Mouse (Mus musculus): ENCODE results near the gene Uxs1. TPM values are rescaled to one million over a fixed set of nuclear protein-coding genes. Genes with fewer than 3 reads are reported as not detected.

Uxs1 gene
- polyA plus RNA-seq, 1 experiment from 2014 or later = 29.2 TPM

DNA sequence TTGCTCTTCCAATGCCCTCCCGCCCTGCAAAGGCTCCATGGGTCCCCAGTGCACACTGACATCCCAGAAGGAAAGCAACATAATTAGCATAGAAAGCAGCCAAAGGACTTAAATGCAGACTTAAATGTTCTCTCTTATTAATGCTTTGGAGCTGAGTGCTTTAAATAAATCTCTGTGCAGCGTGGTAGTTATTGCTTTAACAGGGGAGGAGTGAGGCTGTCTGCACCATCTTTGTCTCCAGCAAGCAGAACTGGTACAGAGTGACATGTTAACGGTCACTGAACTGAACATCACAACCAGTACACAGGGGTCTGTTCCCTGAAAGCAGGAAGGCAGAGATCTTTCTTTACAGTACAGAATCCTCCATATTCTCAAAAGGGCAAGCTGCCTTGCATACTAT lies 29.6 kb downstream of the Uxs1 start:
- 87% methylated on average over 3 of the region's 3 CpGs for WGBS
- Histone ChIP-seq H3K36me3 (peaks cover 3% of the 10 kb centered on the region; the same call in 1 of the 2 replicates), H3K9ac (no peak overlapping the region), H3K4me2 (no peak overlapping the region), H3K4me1 (no peaks in the 10 kb centered on the region), H3K27ac (no peak overlapping the region), H3K27me3 (no peaks in the 10 kb centered on the region), H3K9me3 (no peaks in the 10 kb centered on the region), H3K4me3 (no peak overlapping the region)
- ATAC-seq (ENCODE audit: borderline replicate concordance, extremely low read depth, low FRiP score, low TSS enrichment) = no peak

DNA sequence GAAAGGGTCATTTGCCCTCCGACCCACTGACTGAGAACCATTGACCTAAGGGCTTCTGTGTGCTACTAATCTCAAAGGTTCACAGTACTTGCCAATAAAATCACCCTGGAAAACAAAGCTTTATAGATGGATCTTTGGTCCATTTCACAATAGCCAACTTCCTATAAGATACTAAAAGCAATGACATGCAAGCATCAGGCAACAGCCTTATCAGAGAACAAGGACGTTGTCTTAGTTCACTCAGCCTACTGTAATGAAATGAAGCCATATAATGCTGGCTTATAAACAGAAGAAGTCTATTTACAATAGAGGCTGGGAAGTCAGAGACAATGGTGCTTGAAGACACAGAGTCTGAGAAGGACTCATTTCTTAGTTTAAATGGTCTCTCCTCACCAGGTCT lies 37.8 kb downstream of the Uxs1 start:
- H3K27ac ChIP-seq = no peak overlapping the region
- no peaks in the 10 kb centered on the region; the same call in 1 of the 2 replicates for H3K36me3 ChIP-seq
- H3K4me1 ChIP-seq = no peaks in the 10 kb centered on the region
- H3K9ac ChIP-seq = no peak overlapping the region
- no peak overlapping the region for H3K4me3 ChIP-seq
- no peaks in the 10 kb centered on the region for H3K27me3 ChIP-seq
- 82% methylated on average over 2 of the region's 2 CpGs for WGBS
- H3K9me3 ChIP-seq = no peaks in the 10 kb centered on the region
- H3K4me2 ChIP-seq = no peak overlapping the region
- no peak for ATAC-seq (ENCODE audit: borderline replicate concordance, extremely low read depth, low FRiP score, low TSS enrichment)

DNA sequence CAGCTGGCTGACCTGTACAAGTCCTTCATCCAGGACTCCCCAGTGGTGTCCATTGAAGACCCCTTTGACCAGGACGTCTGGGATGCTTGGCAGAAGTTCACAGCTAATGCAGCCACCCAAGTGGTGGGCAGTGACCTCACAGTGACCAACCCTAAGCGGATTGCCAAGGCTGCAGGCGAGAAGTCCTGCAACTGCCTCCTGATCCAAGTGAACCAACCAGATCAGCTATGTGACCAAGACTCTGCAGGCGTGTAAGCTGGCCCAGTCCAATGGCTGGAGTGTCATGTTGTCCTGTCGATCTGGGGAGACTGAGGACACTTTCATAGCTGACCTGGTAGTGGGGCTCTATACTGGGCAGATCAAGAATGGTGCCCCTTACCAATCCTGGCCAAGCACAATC lies 40.9 kb downstream of the Uxs1 start:
- 82% methylated on average over 5 of the region's 5 CpGs for WGBS
- no peak overlapping the region for H3K4me3 ChIP-seq
- H3K27me3 ChIP-seq = no peaks in the 10 kb centered on the region
- no peaks in the 10 kb centered on the region for H3K9me3 ChIP-seq
- no peaks in the 10 kb centered on the region for H3K36me3 ChIP-seq
- no peak overlapping the region for H3K4me2 ChIP-seq
- H3K4me1 ChIP-seq = 0 out of 2 replicates have a peak, but pooled peaks cover 4% of the 10 kb centered on the region
- H3K27ac ChIP-seq = no peak overlapping the region
- ATAC-seq (ENCODE audit: borderline replicate concordance, extremely low read depth, low FRiP score, low TSS enrichment) = no peak
- H3K9ac ChIP-seq = no peak overlapping the region

DNA sequence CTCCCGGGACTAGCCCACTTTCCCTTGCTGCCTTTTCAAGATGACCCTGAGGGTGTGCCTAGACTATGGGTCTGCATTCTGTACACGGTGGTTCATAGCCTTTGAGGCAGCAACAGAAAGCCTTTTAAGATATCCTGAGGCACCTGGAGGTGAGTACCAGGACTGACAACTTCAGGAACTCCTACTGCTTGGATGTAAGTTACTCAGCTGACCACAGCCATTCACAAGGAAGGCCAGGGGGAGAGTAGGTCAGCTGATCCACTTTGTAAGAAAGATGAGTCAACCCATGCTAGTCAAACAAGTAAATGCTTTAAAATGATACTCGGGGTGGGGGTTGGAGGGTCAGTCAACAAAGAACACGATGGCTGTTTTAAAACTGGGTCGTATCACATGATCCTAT lies 42.3 kb downstream of the Uxs1 start:
- Histone ChIP-seq H3K36me3 (no peaks in the 10 kb centered on the region), H3K9ac (no peak overlapping the region), H3K4me3 (no peak overlapping the region), H3K4me1 (0 out of 2 replicates have a peak, but pooled peaks cover 9% of the 10 kb centered on the region), H3K4me2 (no peak overlapping the region), H3K9me3 (no peaks in the 10 kb centered on the region), H3K27ac (no peak overlapping the region), H3K27me3 (no peaks in the 10 kb centered on the region)
- no peak for ATAC-seq (ENCODE audit: borderline replicate concordance, extremely low read depth, low FRiP score, low TSS enrichment)
- 73% methylated on average over 5 of the region's 5 CpGs for WGBS

DNA sequence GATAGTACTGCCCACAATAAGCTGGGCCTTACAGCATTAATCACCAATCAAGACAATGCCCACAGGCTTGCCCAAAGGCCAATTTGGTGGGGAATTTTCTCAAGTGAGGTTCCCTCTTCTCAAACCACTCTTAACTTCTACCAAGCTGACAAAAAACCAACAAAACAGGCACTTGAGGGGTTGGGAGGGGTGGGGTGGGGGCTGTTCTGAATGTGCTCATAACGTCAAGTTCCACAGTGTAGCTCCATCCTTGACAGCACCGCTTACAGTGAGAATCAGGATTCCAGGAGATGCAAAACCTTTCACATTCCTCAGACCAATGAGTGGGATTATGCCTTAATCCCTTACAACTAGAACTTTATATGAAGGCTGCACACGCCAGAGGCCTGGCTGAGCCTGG lies 44.4 kb downstream of the Uxs1 start:
- ATAC-seq (ENCODE audit: borderline replicate concordance, extremely low read depth, low FRiP score, low TSS enrichment) = no peak
- WGBS = 60% methylated on average over 3 of the region's 3 CpGs

DNA sequence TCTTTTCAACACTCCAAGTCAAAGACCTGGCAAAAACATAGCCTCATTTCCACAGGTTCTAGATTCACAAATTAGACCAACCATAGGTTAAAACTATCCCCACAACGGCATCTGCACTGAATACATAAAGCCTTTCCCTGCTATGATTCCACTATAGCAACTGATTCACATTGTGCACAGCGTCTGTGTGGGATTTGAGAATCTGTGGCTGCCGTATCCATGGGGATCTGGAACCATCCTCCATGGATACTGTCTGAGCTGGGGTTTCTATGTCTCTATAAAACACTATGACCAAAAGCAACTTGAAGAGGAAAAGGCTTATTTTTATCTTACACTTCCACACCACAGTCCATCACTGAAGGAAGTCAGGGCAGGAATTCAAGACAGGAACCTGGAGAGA lies 44.9 kb downstream of the Uxs1 start:
- no peak for ATAC-seq (ENCODE audit: borderline replicate concordance, extremely low read depth, low FRiP score, low TSS enrichment)

More for the DNA sequence above, 44.4 kb downstream of the Uxs1 start:
- Histone ChIP-seq H3K4me3 (no peak overlapping the region), H3K4me1 (0 out of 2 replicates have a peak, but pooled peaks cover 9% of the 10 kb centered on the region), H3K9me3 (no peaks in the 10 kb centered on the region), H3K27me3 (no peaks in the 10 kb centered on the region), H3K36me3 (peaks cover 7% of the 10 kb centered on the region), H3K4me2 (no peak overlapping the region), H3K9ac (no peak overlapping the region), H3K27ac (0 out of 2 replicates have a peak overlapping the region, but pooled peaks have one; percentile 4)

DNA sequence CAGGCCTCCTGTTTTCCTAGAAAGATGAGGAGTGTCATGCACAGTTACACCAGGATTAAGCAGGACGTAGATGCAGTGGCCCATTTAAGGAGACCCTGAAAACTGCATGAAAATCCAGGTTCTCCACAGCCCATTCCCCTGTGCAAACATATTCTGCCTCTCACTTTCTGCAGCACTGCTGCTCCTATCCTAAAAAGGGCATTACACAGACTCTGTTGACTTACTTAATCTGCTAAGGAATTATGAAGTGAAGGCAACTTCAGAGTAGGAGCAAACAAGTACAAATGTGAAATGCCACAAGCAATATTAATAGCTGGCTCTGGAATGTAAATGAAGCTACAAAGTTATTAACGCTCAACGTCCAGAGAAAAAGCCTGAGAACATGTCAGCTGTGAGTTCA lies 45.9 kb downstream of the Uxs1 start:
- H3K4me1 ChIP-seq = 0 out of 2 replicates have a peak, but pooled peaks cover 9% of the 10 kb centered on the region
- WGBS = 51% methylated on average over 3 of the region's 3 CpGs
- no peak for ATAC-seq (ENCODE audit: borderline replicate concordance, extremely low read depth, low FRiP score, low TSS enrichment)
- H3K4me3 ChIP-seq = no peak overlapping the region
- H3K4me2 ChIP-seq = no peak overlapping the region
- H3K36me3 ChIP-seq = peaks cover 7% of the 10 kb centered on the region
- no peak overlapping the region for H3K9ac ChIP-seq
- no peaks in the 10 kb centered on the region for H3K27me3 ChIP-seq
- H3K27ac ChIP-seq = peak overlapping the region; percentile 6; the same call in 1 of the 2 replicates
- H3K9me3 ChIP-seq = no peaks in the 10 kb centered on the region

More for the DNA sequence above, 44.9 kb downstream of the Uxs1 start:
- Histone ChIP-seq H3K27me3 (no peaks in the 10 kb centered on the region), H3K9ac (no peak overlapping the region), H3K4me2 (no peak overlapping the region), H3K27ac (no peak overlapping the region), H3K9me3 (no peaks in the 10 kb centered on the region), H3K4me1 (0 out of 2 replicates have a peak, but pooled peaks cover 9% of the 10 kb centered on the region), H3K36me3 (peaks cover 7% of the 10 kb centered on the region), H3K4me3 (no peak overlapping the region)
- 92% methylated on average over 3 of the region's 3 CpGs for WGBS

DNA sequence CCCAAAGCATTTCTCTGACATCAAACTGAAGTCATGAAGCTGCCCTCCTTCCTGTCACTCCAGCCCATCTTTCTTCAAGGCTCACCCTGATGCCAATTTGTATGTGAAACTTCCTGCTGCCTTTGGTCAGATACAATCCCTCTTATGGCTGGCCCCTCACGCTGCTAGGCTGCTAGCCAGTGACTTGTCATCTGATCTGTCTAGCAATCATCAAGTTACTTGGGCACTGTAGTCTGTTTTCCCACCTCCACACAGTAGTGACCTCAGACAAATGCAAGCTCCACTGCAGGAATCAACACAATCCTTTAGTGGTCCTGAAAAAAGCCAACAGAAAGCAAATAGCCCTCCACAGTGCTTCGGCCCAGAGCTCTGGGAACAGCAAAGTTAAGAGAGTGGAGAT lies 46.4 kb downstream of the Uxs1 start:
- no peaks in the 10 kb centered on the region for H3K9me3 ChIP-seq
- H3K4me3 ChIP-seq = no peak overlapping the region
- peak overlapping the region; percentile 6; the same call in 1 of the 2 replicates for H3K27ac ChIP-seq
- peaks cover 7% of the 10 kb centered on the region for H3K36me3 ChIP-seq
- H3K27me3 ChIP-seq = no peaks in the 10 kb centered on the region
- 0 out of 2 replicates have a peak, but pooled peaks cover 9% of the 10 kb centered on the region for H3K4me1 ChIP-seq
- no peak overlapping the region for H3K4me2 ChIP-seq
- no peak overlapping the region for H3K9ac ChIP-seq
- ATAC-seq (ENCODE audit: borderline replicate concordance, extremely low read depth, low FRiP score, low TSS enrichment) = no peak
- 51% methylated on average over 2 of the region's 2 CpGs for WGBS

DNA sequence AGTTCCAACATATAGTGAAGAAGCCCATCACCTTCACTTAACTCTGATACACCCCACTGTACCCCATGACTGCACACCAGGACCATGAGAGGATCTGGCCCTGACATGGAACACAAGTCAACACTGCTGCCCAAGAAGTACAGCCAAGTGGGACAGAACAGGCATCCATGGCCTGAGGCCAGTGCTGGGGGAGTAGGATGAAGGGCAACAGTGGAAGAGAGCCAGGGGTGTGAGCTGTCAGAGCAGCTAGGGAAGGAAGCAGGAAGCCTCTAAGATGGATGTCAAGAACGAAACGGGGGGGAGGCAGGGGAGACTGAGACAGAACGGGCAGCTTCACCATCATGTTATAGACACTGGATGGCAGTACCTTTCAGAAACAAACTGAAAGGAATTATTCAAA lies 51.5 kb downstream of the Uxs1 start:
- Histone ChIP-seq H3K4me3 (no peak overlapping the region), H3K4me2 (no peak overlapping the region), H3K27ac (no peak overlapping the region), H3K9me3 (no peaks in the 10 kb centered on the region), H3K4me1 (no peaks in the 10 kb centered on the region), H3K36me3 (peaks cover 18% of the 10 kb centered on the region), H3K9ac (no peak overlapping the region), H3K27me3 (no peaks in the 10 kb centered on the region)
- 56% methylated on average over 3 of the region's 3 CpGs for WGBS
- ATAC-seq (ENCODE audit: borderline replicate concordance, extremely low read depth, low FRiP score, low TSS enrichment) = no peak

DNA sequence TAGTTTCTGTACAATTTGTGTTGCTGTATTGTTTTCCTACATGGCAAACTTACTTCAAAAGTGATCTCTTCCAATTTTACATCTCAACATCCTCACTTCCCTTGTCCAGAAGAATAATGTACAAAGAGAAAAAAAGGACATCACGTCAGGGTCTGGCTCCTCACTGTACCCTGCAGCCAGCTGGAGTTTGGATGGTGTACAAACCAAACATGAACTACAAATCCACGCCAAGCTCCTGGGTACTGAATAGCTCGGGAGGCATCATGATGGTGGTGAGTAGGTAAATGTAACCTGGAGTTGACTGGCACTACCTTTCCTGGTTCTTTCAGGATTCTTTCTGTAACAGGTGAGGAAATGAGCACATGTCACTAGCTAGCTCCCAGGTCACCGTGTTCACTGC lies 53.5 kb downstream of the Uxs1 start:
- Histone ChIP-seq H3K36me3 (peaks cover 24% of the 10 kb centered on the region), H3K4me2 (no peak overlapping the region), H3K27ac (no peak overlapping the region), H3K4me1 (no peaks in the 10 kb centered on the region), H3K9ac (no peak overlapping the region), H3K9me3 (no peaks in the 10 kb centered on the region), H3K4me3 (no peak overlapping the region), H3K27me3 (no peaks in the 10 kb centered on the region)
- WGBS = 90% methylated on average over 4 of the region's 4 CpGs
- no peak for ATAC-seq (ENCODE audit: borderline replicate concordance, extremely low read depth, low FRiP score, low TSS enrichment)

DNA sequence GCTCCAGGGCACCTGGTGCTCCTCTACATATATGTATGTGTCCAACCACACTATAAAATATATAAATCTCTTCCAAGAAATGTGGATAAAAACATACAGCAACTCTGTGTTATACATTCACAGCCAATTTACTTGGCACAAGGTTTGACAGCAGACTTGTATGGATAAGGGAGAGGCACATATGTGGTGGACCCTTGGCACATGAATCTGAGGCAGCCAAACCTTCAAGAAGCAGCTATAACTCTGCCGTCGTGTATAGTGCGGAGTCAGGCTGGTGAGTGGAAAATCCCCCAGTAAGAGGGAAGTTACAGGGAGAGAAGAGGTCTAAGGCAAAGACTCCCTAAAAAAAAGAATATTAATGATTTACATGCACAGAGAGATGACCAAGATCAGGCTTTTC lies 54.9 kb downstream of the Uxs1 start:
- H3K4me1 ChIP-seq = no peaks in the 10 kb centered on the region
- H3K36me3 ChIP-seq = peaks cover 18% of the 10 kb centered on the region
- ATAC-seq (ENCODE audit: borderline replicate concordance, extremely low read depth, low FRiP score, low TSS enrichment) = no peak
- no peak overlapping the region for H3K4me2 ChIP-seq
- no peak overlapping the region for H3K4me3 ChIP-seq
- no peak overlapping the region for H3K27ac ChIP-seq
- no peak overlapping the region for H3K9ac ChIP-seq
- H3K27me3 ChIP-seq = no peaks in the 10 kb centered on the region
- H3K9me3 ChIP-seq = no peaks in the 10 kb centered on the region
- 87% methylated on average over 3 of the region's 3 CpGs for WGBS

DNA sequence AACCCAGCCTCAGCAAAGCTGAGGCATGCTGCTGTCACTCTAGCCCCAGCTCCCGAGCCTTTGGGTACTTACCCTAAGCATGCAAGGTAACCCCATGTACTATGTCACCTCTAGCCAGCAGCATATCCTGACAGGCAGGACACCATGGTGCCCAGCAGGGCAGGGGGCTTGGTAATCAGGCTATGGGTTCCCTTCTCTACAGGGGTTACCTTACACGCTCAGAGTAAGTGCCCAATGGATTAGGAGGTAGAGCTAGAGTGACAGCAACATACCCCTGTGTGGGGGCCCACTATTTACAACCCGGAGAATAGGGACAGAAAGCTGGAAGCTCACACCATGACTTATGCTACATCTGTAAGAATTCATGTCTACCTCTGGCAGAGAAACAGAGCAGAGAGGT lies 57.6 kb downstream of the Uxs1 start:
- WGBS = 87% methylated on average over 3 of the region's 3 CpGs
- no peak overlapping the region for H3K9ac ChIP-seq
- H3K27me3 ChIP-seq = no peaks in the 10 kb centered on the region
- H3K4me2 ChIP-seq = no peak overlapping the region
- H3K4me3 ChIP-seq = no peak overlapping the region
- H3K27ac ChIP-seq = no peak overlapping the region
- no peaks in the 10 kb centered on the region for H3K9me3 ChIP-seq
- H3K36me3 ChIP-seq = peaks cover 18% of the 10 kb centered on the region
- H3K4me1 ChIP-seq = no peaks in the 10 kb centered on the region
- no peak for ATAC-seq (ENCODE audit: borderline replicate concordance, extremely low read depth, low FRiP score, low TSS enrichment)

DNA sequence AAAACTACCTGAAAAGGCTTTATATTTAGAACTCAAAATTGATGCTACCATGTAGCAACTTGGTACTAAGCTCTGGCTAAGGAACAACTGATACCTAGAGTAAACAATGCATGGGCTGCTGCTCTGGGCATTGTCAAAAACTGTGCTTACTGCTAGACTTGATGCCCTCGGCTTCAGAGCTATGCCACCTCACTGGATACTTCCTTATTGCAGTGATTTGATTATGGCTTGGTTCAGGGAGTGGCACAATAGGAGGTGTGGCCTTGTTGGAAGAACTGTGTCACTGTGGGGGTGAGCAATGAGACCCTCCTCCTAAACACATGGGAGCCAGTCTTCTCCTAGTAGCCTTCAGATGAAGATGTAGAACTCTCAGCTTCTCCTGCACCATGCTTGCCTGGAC lies 58.3 kb downstream of the Uxs1 start:
- WGBS = 66% methylated on average over 1 of the region's 1 CpGs
- H3K36me3 ChIP-seq = peaks cover 15% of the 10 kb centered on the region
- H3K27ac ChIP-seq = no peak overlapping the region
- H3K4me2 ChIP-seq = no peak overlapping the region
- no peaks in the 10 kb centered on the region for H3K9me3 ChIP-seq
- no peak overlapping the region for H3K9ac ChIP-seq
- H3K4me1 ChIP-seq = no peaks in the 10 kb centered on the region
- ATAC-seq (ENCODE audit: borderline replicate concordance, extremely low read depth, low FRiP score, low TSS enrichment) = no peak
- no peak overlapping the region for H3K4me3 ChIP-seq
- no peaks in the 10 kb centered on the region for H3K27me3 ChIP-seq
